Mouse (Mus musculus) cerebellum, adult 2 months (tissue): ENCODE data around the gene Hip1.

ENCODE experiments used
- CTCF ChIP-seq: fragments of 200-500 bp; IDR thresholded peaks from 2 replicates; pipeline ENCODE4 v1.5.1; 2011; ENCODE audit warnings: low read depth, mild to moderate bottlenecking, control low read depth, low read length, moderate library complexity, borderline replicate concordance; ENCODE audit not compliant: insufficient read depth
- POLR2A ChIP-seq: fragments of 200-500 bp; IDR thresholded peaks from 2 replicates; pipeline ENCODE4 v1.6.1; 2011; ENCODE audit warnings: low read length, control low read depth, borderline replicate concordance; ENCODE audit not compliant: insufficient read depth

DNA sequence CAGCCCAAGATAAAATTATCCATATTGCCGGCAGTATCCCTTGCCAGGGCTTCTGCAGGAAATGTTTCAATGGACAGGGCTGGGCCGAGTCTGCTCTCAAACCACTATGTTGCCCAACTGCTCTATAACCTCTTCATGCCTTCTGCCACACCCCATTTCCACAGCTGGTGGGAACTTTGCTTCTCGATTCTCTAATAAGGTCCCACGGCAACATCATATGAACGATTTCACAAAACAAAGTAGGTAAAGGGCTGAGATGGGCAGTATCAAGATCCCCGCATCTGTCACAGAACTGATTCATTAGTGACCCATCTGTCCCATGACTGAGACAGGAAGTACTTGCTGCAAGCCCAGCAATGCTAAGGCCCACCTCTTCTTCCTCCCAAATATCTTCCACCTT, 76.6 kb downstream of the Hip1 start:
- no peak for TF ChIP-seq CTCF
- no peak for TF ChIP-seq POLR2A
